Mouse (Mus musculus) kidney, adult 2 months (tissue): ENCODE data around the gene Pfdn5.

Source experiments
- CTCF ChIP-seq: fragments of 200-500 bp; conservative IDR thresholded peaks from 2 replicates; pipeline ENCODE4 v1.5.1; 2011; ENCODE audit warnings: low read depth, mild to moderate bottlenecking, control low read depth, low read length, moderate library complexity, mixed read lengths; ENCODE audit not compliant: insufficient read depth, insufficient read length
- POLR2A ChIP-seq: fragments of 200-500 bp; IDR thresholded peaks from one replicate; pipeline ENCODE4 v1.6.1; 2011; ENCODE audit warnings: low read depth, low read length, control low read depth

DNA sequence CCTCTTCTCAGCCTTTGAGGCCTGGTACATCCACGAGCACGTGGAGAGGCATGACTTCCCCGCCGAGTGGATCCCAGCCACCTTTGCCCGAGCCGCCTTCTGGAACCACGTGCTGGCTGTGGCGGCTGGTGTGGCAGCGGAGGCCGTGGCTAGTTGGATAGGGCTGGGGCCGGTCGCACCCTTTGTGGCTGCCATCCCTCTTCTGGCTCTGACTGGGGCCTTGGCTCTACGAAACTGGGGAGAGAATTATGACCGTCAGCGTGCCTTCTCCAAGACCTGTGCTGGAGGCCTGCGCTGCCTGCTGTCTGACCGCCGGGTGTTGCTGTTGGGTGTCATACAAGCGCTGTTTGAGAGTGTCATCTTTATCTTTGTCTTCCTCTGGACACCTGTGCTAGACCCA lies 45.3 kb upstream of the Pfdn5 start:
- TF ChIP-seq POLR2A (no peak), CTCF (no peak)
